Mouse (Mus musculus) olfactory bulb, adult 2 months (tissue): ENCODE results near the gene Zfr2.

ENCODE experiments used
- CTCF ChIP-seq: fragments of 200-500 bp; IDR thresholded peaks from 2 replicates; pipeline ENCODE4 v1.5.1; 2012; ENCODE audit warnings: low read depth, mild to moderate bottlenecking, low read length, moderate library complexity; ENCODE audit not compliant: insufficient read depth
- POLR2A ChIP-seq: fragments of 200-500 bp; IDR thresholded peaks from 2 replicates; pipeline ENCODE4 v1.6.1; 2012; ENCODE audit warnings: mild to moderate bottlenecking, low read depth, low read length, moderate library complexity; ENCODE audit not compliant: insufficient read depth

DNA sequence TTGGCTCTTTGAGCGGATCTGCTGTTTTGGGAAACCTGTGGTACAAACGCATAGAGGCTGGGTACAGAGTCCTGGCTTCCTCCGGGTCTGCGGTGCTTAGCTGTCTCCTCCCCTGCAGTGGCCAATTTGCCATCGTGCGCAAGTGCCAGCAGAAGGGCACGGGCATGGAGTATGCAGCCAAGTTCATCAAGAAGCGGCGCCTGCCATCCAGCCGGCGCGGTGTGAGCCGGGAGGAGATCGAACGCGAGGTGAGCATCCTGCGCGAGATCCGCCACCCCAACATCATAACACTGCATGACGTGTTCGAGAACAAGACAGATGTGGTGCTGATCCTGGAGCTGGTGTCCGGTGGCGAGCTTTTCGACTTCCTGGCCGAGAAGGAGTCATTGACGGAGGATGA is 43.1 kb upstream of the Zfr2 start:
- TF ChIP-seq CTCF (no peak), POLR2A (no peak)
